Mouse (Mus musculus) embryo, embryonic 10 days (tissue): ENCODE data around the gene Ern1.
"Not testable (repeated sequence)": the region's sequence is repeated elsewhere in the genome, so short reads cannot be mapped to it uniquely, and the experiment has no call there.

ENCODE experiments used
- DNase-seq: peaks from one replicate; pipeline ENCODE4 v3.0.0-alpha.2; 2015; ENCODE audit warnings: low spot score

The Ern1 gene

GRCm38 (mm10) chr11:106437039-106437438, 50.6 kb downstream of the Ern1 start:
- DNase-seq = no peak

- no peak for DNase-seq
Observed at GRCm38 (mm10) chr11:106430392-106430791, 57.3 kb downstream of the Ern1 start.

- no peak for DNase-seq
Observed at GRCm38 (mm10) chr11:106429689-106430088, 58.0 kb downstream of the Ern1 start.

GRCm38 (mm10) chr11:106428556-106428955, 59.1 kb downstream of the Ern1 start:
- no peak for DNase-seq

GRCm38 (mm10) chr11:106428106-106428505, 59.5 kb downstream of the Ern1 start:
- DNase-seq = no peak

- no peak for DNase-seq
Observed at GRCm38 (mm10) chr11:106426447-106426846, 61.2 kb downstream of the Ern1 start.

- DNase-seq = no peak
Observed at GRCm38 (mm10) chr11:106425201-106425600, 62.5 kb downstream of the Ern1 start.

GRCm38 (mm10) chr11:106419262-106420102, 68.2 kb downstream of the Ern1 start:
- no peak for DNase-seq

- DNase-seq = peak; percentile 86
Observed at GRCm38 (mm10) chr11:106418622-106419196, 68.9 kb downstream of the Ern1 start.

- DNase-seq = no peak
Observed at GRCm38 (mm10) chr11:106417860-106418259, 69.8 kb downstream of the Ern1 start.

GRCm38 (mm10) chr11:106416331-106416730, 71.3 kb downstream of the Ern1 start:
- no peak for DNase-seq

- no peak for DNase-seq
Observed at GRCm38 (mm10) chr11:106412641-106413360, 74.9 kb downstream of the Ern1 start.

- DNase-seq = no peak
Observed at GRCm38 (mm10) chr11:106411157-106411556, 76.5 kb downstream of the Ern1 start.

- DNase-seq = no peak
Observed at GRCm38 (mm10) chr11:106410507-106410906, 77.1 kb downstream of the Ern1 start.

- DNase-seq = no peak
Observed at GRCm38 (mm10) chr11:106410011-106410410, 77.6 kb downstream of the Ern1 start.

- no peak for DNase-seq
Observed at GRCm38 (mm10) chr11:106398481-106398880, 89.2 kb downstream of the Ern1 start.

GRCm38 (mm10) chr11:106397656-106398055, 90.0 kb downstream of the Ern1 start:
- DNase-seq = peak; percentile 34

- not testable (repeated sequence) for DNase-seq
Observed at GRCm38 (mm10) chr11:106394055-106394454, 93.6 kb downstream of the Ern1 start.

- DNase-seq = no peak
Observed at GRCm38 (mm10) chr11:106393331-106393616, 94.4 kb downstream of the Ern1 start.

- no peak for DNase-seq
Observed at GRCm38 (mm10) chr11:106392597-106393330, 94.9 kb downstream of the Ern1 start.

- peak; percentile 91 for DNase-seq
Observed at GRCm38 (mm10) chr11:106391546-106392188, 96.0 kb downstream of the Ern1 start.

GRCm38 (mm10) chr11:106390757-106391156, 96.9 kb downstream of the Ern1 start:
- DNase-seq = no peak
